Mouse (Mus musculus) common myeloid progenitor, adult 5-6 weeks (primary cell): ENCODE measurements around the gene Slc5a1. TPM values are rescaled to one million over a fixed set of nuclear protein-coding genes. Genes with fewer than 3 reads are reported as not detected.

Experiments used
- ATAC-seq: replicated peaks from 2 replicates; pipeline ENCODE4 v1.8.0; 2016; ENCODE audit warnings: low read depth, mild to moderate bottlenecking, moderate TSS enrichment, inconsistent platforms; ENCODE audit not compliant: poor library complexity, severe bottlenecking
- total RNA-seq: library from RNA; stranded (forward); fragments of 200-1000, 187-1606 nt; gene quantifications from 2 replicates; pipeline ENCODE4 v1.2.3, GENCODE M21; 2017

The Slc5a1 gene
- total RNA-seq, 1 experiment from 2014 or later = not detected

DNA sequence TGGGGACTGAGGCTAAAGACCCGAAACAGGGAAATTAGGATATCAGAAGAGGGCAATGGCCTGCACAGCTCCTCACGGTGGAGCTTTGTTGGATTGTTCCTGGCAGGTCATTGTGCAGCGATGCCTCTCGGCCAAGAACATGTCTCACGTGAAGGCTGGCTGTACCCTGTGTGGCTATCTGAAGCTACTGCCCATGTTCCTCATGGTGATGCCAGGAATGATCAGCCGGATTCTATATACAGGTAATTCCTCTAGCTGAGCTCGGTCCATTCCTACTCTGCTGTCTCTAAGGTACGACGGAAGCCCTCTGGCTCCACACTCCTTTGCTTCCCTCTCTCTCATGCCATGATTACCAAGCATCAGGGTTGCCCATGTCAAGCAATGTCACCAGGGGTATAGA lies 42.8 kb downstream of the Slc5a1 start:
- no peak for ATAC-seq

DNA sequence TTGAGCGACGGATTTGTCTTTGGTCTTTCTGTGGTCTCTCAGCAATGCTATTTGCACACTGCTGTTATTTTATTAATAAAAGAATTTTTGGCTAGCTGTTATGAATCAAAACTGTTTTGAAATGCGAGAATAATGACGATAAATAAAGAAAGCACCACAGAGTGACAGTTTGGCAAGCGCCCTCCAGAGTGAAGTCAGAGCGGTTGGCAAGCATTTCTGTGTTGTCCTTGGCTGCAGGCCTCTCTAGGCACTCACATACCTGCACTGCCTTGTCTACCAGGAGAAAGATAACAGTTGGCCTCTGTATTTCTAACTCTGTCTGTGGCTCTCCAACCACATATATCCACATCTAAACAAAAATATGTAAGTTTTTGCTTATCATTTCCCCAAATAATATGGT lies 43.7 kb downstream of the Slc5a1 start:
- no peak for ATAC-seq

DNA sequence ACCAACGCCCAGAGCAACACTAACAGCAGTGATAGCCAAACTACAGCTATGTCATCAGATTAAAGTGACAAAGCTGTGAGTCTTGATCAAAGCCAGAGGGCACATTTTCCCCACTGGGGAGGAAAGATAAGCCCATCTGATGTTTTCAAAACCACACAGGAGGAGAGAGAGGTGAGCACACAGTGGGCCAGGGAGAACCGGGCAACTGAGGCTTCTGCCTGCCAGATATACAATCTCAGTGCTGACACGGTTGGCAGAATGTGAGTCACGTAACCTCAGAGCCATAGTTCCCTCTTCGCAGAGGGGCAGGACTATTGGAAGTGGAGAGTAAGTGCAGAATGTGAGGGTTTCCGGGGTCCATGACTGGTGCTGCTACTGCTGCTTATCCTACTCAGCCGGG lies 89.5 kb downstream of the Slc5a1 start:
- ATAC-seq = peak; percentile 45

DNA sequence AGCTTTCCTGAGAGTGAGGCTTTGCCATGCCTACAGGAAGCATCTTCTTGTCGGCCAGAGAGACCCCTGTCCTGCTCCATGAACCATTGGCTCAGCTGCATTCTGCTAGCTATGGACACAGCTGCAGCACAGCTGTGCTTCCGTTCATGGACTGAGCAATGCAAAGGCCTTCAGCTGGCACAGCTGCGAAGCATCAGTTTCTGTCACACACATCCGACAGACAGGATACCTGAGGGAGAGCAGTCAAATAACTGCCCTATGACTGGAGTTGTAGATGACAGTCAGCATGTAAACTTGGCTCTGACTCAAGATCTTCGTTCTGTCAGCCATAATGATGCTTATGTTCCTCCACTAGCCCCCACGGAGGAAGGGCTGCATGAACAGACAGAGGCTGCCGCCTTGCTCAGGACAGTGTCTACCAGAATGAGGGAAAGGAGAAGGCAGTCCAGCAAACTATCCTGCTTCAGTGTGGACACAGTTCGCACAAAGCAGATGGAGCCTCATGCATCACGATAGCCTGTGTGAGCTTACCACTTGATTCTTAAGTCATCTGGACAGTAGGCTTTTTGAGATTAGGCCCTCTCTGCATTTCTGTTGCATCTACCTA lies 91.3 kb downstream of the Slc5a1 start:
- no peak for ATAC-seq

DNA sequence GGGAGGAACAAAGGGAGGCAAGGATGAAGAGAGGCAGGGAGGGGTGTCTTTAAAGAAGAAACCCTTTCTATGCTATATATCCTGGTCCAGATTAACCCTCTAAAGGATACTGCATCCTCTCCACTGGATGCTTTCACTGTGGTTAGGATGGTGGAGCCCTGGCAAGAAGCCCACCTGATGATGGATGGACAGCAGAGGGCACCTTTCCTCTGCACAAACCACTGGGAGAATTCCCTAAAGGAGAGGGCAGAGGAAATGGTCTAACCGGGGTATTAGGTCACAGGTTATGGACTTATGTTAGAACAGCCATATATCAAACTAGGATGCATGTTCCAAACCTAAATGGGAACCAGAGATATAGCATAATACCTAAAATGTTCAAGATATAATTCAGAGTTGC lies 96.1 kb downstream of the Slc5a1 start:
- ATAC-seq = no peak

DNA sequence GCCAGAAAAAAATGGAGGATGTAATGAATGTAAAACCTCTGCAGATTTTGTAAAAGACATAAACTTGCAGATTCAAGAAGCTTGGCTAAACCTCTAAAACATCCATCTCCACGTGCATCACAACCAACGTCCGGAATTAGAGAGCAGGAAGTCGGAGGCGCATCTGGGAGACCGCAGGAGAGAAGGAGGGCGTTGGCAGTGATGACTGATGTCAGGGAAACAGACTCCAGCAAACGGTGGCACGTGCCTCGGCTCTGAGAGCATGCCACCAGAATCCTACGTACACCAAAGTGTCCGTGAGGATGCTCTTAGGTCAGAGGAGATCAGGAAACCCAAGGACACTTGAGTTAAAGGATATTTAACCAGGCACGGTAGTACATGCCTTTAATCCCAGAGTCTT lies 97.7 kb downstream of the Slc5a1 start:
- ATAC-seq = no peak

DNA sequence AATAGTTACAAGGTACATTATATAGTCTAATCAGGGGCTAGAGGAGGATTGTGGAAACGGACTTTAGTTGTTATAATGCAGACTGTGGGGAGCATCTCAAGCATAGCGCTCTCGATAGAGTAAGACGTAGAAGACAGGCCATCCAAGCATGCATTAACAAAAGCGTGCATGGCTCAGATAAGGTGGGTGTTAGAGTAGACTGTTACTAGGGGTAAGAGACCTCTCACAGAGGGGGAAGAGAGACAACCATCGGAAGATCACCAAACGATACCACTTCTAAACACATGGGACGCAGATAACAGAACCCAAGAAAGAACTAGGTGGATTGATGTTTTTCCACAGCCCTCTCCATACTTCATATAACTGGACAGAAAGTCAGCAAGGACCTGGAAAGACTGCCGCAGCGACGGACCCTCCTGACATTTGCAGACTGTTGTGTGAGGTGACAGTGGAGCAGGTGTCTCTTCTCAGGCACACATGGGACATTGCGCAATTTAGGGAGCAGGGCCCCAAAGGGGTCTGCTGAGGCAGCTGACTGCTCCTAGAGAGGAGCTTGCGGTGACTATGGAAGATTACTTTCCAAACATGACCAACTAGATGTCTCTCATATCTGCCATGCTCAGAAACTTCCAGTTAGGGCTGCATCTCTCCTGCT lies 98.6 kb downstream of the Slc5a1 start:
- no peak for ATAC-seq

DNA sequence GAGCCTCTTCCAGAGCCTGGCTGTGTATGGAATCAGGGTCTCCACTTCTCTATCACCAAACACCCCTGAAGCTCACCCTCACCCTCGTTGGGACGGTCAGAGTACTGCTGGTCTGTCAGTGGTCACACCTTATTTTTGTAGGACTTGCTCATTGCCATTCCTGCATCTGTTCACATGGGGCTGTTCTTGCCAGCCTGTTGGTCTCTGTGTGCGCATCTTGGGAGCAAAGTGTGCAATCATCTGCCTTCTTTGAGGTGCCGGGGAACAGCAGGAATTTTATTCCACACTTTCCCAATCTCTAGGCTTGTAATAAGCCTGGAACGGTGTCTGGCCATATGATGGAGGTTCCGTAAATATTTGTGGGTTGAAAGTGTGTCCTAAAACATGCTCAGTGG lies 99.1 kb downstream of the Slc5a1 start:
- ATAC-seq = no peak

DNA sequence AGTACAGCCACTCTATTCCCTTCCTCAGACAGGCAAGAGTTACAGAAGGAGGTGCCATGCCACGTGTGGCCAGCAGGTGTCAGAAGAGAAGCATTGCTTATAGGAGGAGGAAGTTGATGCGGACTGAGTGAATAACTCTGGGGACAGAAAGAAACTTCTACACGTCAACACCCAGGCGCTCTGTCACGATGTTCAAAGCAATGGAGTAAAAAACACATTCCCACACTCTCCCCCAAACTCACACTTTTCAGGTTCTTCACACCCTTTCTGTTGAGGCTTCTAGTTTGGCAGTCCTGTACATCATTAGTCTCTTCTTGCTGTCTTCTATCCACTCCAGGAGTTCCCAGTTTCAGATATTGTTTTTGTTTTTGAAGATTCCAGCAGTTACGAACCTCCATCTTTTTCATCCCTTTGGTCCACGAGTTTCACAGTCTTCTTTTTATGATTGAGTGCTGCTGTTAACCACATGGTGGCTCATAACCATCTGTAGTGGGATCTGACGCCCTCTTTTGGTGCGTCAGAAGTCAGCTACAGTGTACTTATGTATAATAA lies 99.7 kb downstream of the Slc5a1 start:
- peak; percentile 96 for ATAC-seq

DNA sequence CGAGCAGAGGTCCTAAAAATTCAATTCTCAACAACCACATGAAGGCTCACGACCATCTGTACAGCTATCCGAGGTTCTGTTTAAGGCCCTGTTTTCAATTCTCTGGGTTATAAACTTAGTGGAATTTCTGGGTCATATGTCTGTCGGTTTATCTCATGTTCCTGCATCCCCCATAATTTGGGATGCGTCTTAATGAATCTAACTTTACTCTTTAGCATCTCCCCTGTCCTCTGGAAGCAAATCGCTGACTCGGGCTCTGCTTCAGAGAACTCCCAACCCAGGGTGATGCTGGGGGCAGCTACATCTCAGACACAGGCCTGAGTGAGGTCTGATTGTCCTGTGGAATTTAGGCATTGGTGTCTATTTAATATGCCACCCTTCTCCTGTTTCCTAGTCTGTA lies 100.3 kb downstream of the Slc5a1 start:
- ATAC-seq = no peak

DNA sequence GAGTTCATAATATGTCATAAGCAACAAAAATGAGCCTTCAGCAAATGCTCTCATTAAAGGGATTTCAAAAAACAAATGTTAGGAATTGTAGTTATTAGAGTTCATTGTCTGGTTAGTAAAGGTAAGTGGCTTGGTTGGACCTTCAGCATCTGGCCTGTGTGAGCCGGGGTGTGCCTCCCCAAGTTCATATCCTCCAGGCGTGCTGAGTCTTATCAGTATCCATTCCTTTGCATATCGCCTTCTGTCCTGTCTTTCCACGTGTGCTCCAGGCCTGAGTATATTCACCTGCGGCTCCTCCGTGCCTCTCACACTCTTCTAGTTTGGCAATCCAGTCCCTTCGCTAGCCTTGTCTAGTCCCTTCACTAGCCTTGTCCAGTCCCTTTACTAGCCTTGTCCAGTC lies 102.3 kb downstream of the Slc5a1 start:
- no peak for ATAC-seq

DNA sequence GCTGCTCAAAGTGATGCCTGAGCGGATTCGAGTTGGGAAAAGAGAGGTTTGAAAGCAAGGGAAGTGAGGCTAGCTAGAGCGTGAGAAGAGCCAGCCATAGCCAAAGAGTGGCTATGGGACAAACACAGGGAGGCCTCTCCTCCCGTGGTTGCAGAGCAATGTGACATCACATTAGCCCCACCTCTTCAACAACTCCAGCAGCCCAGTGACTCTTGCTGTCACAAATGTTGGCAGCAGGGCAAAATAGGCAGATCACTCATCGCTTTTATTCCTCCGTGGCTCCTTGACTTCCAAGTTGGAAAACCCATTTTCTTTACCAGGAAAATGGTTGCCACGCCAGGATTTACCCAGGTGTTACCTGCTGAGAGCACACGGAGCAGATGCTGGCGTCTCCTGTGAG lies 103.1 kb downstream of the Slc5a1 start:
- no peak for ATAC-seq

DNA sequence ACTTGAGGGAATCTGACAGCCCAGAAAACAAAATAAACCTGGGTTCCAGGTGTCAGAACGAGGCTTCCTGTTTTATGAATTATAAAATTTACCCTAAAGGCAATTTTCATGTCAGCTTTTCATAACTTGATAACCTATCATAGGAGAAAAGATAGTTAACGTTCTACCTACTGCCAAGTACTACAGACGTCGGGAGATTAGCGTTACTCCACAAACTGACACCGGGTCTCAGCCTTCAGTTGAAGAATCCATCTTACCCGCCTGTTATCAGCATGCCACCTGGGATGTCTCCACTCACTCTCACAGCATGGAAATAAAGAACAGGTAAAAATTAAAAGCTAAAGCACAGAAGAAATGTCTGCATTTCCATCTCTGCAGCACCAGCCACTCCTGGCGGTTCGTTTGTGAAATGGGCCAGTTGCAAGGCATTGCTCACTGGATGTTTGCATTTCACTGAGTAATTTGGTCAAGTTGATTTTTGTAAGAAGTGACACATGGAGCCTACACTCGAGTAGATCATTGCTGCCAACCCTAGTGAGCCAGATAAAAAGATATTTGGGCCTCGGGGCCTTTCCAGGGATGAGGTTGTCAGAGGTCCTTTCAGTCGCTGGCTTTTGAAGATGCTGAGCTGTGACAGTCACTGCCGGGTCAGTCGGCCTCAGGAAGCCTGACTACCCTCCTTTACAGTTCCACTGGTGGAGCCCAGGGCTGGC lies 104.7 kb downstream of the Slc5a1 start:
- no peak for ATAC-seq

DNA sequence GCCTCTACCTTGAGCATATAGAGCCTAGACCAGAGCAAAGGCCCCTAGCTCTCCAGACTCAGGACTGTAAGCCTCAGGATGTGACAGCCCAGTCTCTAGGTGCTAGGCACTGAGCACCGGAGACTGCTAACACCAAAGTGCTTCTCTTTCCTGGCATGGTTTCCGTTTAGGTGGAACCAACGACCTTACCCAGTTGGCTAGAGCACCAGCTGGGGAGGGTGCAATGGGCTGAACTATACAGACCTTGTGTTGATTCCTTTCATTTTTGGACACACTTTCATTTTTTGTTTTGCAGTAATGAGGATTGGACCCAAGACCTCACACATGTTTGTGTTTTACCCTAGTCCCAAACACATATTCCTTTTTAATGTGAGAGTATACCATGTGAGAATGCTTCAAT lies 106.5 kb downstream of the Slc5a1 start:
- ATAC-seq = no peak

DNA sequence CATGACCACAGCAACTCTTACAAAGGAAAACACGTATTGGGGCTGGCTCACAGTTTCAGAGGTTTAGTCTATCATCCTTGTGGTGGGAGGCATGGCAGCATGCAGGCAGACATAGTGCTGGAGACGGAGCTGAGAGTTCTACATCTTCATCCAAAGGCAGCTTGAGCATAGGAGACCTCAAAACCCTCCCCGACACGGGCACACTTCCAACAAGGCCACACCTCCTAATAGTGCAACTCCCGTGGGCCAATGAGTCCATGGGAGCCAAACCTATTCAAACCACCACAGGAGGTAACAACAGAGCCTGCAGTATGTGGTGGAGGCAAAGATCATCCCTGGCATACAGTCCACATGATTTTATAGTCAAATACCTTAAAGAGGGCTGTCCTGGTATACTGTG lies 107.2 kb downstream of the Slc5a1 start:
- no peak for ATAC-seq

Other genes with a start within 250 kb of the Slc5a1 start
- 31.4 and 37.7 TPM in 2 replicates for gene Prr14l, start 250.0 kb upstream of the Slc5a1 start, total RNA-seq
- gene Depdc5, start 240.5 kb upstream of the Slc5a1 start, total RNA-seq = 14.5 and 25.7 TPM in 2 replicates
- 145 and 156 TPM in 2 replicates for gene Ywhah, start 85.4 kb upstream of the Slc5a1 start, total RNA-seq
- 4.8 and 6.5 TPM in 2 replicates for gene Spon2, start 114.2 kb downstream of the Slc5a1 start, total RNA-seq
- 156 and 163 TPM in 2 replicates for gene Ctbp1, start 170.8 kb downstream of the Slc5a1 start, total RNA-seq
- gene Maea, start 231.3 kb downstream of the Slc5a1 start, total RNA-seq = 208 and 246 TPM in 2 replicates